Mouse (Mus musculus): ENCODE data around the gene 4930583I09Rik. TPM values are rescaled to one million over a fixed set of nuclear protein-coding genes. Genes with fewer than 3 reads are reported as not detected.

The 4930583I09Rik gene
- polyA plus RNA-seq, 1 experiment from 2014 or later = not detected

DNA sequence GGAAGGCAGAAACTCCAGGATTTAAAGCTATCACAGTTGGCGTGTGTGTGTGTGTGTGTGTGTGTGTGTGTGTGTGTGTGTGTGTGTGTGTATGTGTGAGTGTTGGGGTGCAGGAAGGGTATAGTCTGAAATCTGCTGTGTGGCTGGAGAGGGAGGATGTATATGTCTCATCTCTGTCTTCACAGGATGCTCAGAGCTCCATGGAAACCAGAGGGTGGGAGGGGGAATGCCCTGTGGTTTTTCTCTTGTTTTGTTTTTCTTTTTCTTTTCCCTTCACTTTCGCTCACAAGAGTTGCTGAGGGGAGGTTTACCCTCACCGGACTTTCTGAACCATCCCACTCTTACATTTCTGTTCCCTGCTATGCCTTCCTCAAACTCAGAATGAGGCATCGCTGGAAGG, 9.0 kb downstream of the 4930583I09Rik start:
- Histone ChIP-seq H3K36me3 (no peaks in the 10 kb centered on the region), H3K27ac (no peak overlapping the region), H3K27me3 (no peaks in the 10 kb centered on the region), H3K4me2 (no peak overlapping the region), H3K4me1 (no peaks in the 10 kb centered on the region), H3K9me3 (no peaks in the 10 kb centered on the region), H3K9ac (no peak overlapping the region), H3K4me3 (no peak overlapping the region)
- no peak for ATAC-seq (ENCODE audit: borderline replicate concordance, extremely low read depth, low FRiP score, low TSS enrichment)
- 78% methylated on average over 4 of the region's 4 CpGs for WGBS

DNA sequence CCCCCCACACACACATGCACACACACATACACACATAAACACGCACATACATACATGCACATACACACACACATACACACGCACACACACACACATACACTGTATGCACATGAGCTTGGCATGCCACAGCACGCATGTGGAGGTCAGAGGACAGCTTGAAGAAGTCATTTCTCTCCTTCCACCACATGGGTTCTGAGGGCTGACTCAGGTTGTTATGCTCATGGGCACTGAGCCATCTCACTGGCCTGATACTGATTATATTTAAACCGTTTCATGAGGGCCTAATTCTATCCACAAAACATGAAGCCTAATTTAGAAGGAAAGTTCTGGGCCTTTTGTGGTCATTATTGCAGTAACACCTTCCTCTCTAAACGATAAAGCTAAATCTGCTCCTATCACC, 13.3 kb downstream of the 4930583I09Rik start:
- no peak overlapping the region for H3K27ac ChIP-seq
- ATAC-seq (ENCODE audit: borderline replicate concordance, extremely low read depth, low FRiP score, low TSS enrichment) = no peak
- 71% methylated on average over 5 of the region's 5 CpGs for WGBS
- no peak overlapping the region for H3K4me3 ChIP-seq
- no peaks in the 10 kb centered on the region for H3K36me3 ChIP-seq
- no peaks in the 10 kb centered on the region for H3K9me3 ChIP-seq
- no peaks in the 10 kb centered on the region for H3K27me3 ChIP-seq
- no peak overlapping the region for H3K4me2 ChIP-seq
- H3K4me1 ChIP-seq = no peaks in the 10 kb centered on the region
- no peak overlapping the region for H3K9ac ChIP-seq

- no peak overlapping the region for H3K4me2 ChIP-seq
- no peak overlapping the region for H3K9ac ChIP-seq
- H3K4me3 ChIP-seq = no peak overlapping the region
- H3K9me3 ChIP-seq = no peaks in the 10 kb centered on the region
- no peak overlapping the region for H3K27ac ChIP-seq
- H3K36me3 ChIP-seq = no peaks in the 10 kb centered on the region
- no peaks in the 10 kb centered on the region for H3K27me3 ChIP-seq
- H3K4me1 ChIP-seq = no peaks in the 10 kb centered on the region
- ATAC-seq (ENCODE audit: borderline replicate concordance, extremely low read depth, low FRiP score, low TSS enrichment) = no peak
- 76% methylated on average over 7 of the region's 7 CpGs for WGBS
Observed at GRCm38 (mm10) chr17:64820841-64821593, 14.9 kb downstream of the 4930583I09Rik start.

DNA sequence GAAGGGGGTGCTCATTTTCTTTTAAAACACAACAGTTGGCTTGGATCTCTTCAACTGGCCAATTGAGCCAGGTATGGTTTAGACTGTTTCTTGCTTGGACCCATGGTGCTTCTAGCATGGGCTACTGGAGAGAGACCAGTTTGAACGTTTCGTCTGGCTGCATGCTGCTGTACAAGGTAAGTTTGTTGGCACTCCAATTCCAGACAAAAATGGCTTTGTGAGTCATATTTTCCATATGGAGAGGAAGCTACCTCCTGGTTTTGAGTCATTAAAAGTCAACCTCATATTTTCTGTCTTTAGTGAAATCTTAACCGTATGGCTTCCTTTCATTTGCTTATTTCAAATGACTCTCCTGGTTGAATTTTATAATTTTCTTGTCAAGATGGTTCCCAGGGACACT, 19.6 kb downstream of the 4930583I09Rik start:
- no peaks in the 10 kb centered on the region for H3K36me3 ChIP-seq
- H3K4me2 ChIP-seq = no peak overlapping the region
- no peak for ATAC-seq (ENCODE audit: borderline replicate concordance, extremely low read depth, low FRiP score, low TSS enrichment)
- H3K27me3 ChIP-seq = no peaks in the 10 kb centered on the region
- H3K4me1 ChIP-seq = no peaks in the 10 kb centered on the region
- WGBS = 89% methylated on average over 3 of the region's 3 CpGs
- no peak overlapping the region for H3K4me3 ChIP-seq
- no peaks in the 10 kb centered on the region for H3K9me3 ChIP-seq
- no peak overlapping the region for H3K9ac ChIP-seq
- H3K27ac ChIP-seq = no peak overlapping the region

GRCm38 (mm10) chr17:64815806-64816205, 20.1 kb downstream of the 4930583I09Rik start:
- Histone ChIP-seq H3K9me3 (no peaks in the 10 kb centered on the region), H3K4me3 (no peak overlapping the region), H3K27ac (no peak overlapping the region), H3K9ac (no peak overlapping the region), H3K4me2 (no peak overlapping the region), H3K36me3 (no peaks in the 10 kb centered on the region), H3K4me1 (no peaks in the 10 kb centered on the region), H3K27me3 (no peaks in the 10 kb centered on the region)
- 60% methylated on average over 2 of the region's 2 CpGs for WGBS
- no peak for ATAC-seq (ENCODE audit: borderline replicate concordance, extremely low read depth, low FRiP score, low TSS enrichment)

GRCm38 (mm10) chr17:64813568-64813967, 22.3 kb downstream of the 4930583I09Rik start:
- Histone ChIP-seq H3K9me3 (no peaks in the 10 kb centered on the region), H3K4me1 (no peaks in the 10 kb centered on the region), H3K4me3 (no peak overlapping the region), H3K36me3 (no peaks in the 10 kb centered on the region), H3K4me2 (no peak overlapping the region), H3K27ac (no peak overlapping the region), H3K27me3 (no peaks in the 10 kb centered on the region), H3K9ac (no peak overlapping the region)
- no peak for ATAC-seq (ENCODE audit: borderline replicate concordance, extremely low read depth, low FRiP score, low TSS enrichment)
- WGBS = 85% methylated on average over 6 of the region's 6 CpGs

DNA sequence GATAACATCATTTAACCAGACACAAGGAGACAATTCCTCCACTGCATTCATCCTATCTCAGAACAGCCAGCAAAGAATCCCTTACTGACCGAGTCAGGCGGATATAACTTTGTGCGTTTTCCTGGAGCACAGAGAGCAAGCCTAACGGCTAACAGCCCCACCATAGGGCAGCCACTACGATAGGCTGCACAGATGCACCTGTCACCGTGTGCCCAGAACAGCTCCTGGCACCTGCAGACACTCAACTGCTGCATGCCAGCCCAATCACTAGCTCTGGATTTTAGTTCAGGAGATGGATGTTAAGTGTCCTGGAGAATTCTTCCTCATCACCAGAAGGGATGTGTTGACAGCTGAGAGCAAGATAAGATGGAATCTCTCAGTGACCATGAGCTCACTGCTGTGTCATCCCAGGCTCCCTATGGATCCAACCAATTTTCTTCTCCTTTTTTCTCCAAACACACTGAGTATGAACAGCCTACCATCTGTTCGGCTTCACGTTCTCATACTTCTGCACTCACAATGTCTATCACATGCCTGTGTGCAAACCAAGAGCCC, 29.8 kb downstream of the 4930583I09Rik start:
- Histone ChIP-seq H3K4me1 (no peaks in the 10 kb centered on the region), H3K9ac (no peak overlapping the region), H3K4me3 (no peak overlapping the region), H3K27ac (no peak overlapping the region), H3K27me3 (no peaks in the 10 kb centered on the region), H3K4me2 (no peak overlapping the region), H3K9me3 (no peaks in the 10 kb centered on the region), H3K36me3 (no peaks in the 10 kb centered on the region)
- 67% methylated on average over 8 of the region's 8 CpGs for WGBS
- ATAC-seq (ENCODE audit: borderline replicate concordance, extremely low read depth, low FRiP score, low TSS enrichment) = no peak

DNA sequence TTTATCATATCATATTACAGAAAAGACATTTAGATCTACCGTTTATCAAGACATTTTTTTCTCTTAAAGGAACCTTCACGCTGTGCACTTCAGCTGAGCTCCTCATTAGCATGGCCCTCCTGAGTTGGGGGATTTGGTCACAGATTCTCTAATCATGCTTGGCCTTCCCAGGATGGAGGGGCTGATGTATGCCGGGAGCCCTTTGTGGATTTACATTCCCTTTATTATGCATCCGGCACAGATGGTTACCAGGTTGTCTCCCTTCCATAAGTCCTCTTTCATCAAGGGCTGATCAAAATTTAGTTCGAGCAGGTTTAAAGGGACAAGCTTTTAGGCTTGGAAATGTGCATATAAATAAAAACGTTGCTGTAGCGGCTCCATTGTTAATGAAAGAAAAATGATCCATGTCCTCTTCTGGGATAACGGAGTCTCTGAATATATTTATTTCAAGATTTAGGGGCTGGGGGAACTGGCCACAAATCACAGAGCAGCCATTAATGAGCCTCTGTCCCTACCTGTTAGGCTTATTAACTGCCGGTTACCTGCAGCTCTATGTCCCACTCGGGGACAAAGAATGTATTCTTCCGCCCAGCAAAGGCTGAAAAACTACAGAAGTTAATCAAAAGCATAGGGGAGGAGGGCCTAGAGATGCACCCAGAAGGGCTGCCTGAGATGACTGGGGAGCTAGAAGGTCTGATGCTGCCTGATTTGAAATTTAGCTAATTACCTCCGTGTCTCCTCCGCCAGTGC, 31.3 kb downstream of the 4930583I09Rik start:
- no peak for ATAC-seq (ENCODE audit: borderline replicate concordance, extremely low read depth, low FRiP score, low TSS enrichment)
- 70% methylated on average over 13 of the region's 13 CpGs for WGBS
- H3K4me3 ChIP-seq = no peak overlapping the region
- H3K4me1 ChIP-seq = no peaks in the 10 kb centered on the region
- H3K4me2 ChIP-seq = no peak overlapping the region
- no peak overlapping the region for H3K9ac ChIP-seq
- no peaks in the 10 kb centered on the region for H3K27me3 ChIP-seq
- H3K9me3 ChIP-seq = no peaks in the 10 kb centered on the region
- H3K36me3 ChIP-seq = no peaks in the 10 kb centered on the region
- H3K27ac ChIP-seq = no peak overlapping the region

GRCm38 (mm10) chr17:64802956-64803275, 33.0 kb downstream of the 4930583I09Rik start:
- H3K9ac ChIP-seq = no peak overlapping the region
- H3K27me3 ChIP-seq = no peaks in the 10 kb centered on the region
- H3K4me1 ChIP-seq = no peaks in the 10 kb centered on the region
- H3K36me3 ChIP-seq = no peaks in the 10 kb centered on the region
- H3K4me2 ChIP-seq = no peak overlapping the region
- WGBS = 58% methylated on average over 7 of the region's 7 CpGs
- no peak overlapping the region for H3K27ac ChIP-seq
- no peak overlapping the region for H3K4me3 ChIP-seq
- H3K9me3 ChIP-seq = no peaks in the 10 kb centered on the region
- ATAC-seq (ENCODE audit: borderline replicate concordance, extremely low read depth, low FRiP score, low TSS enrichment) = no peak

GRCm38 (mm10) chr17:64802168-64802955, 33.5 kb downstream of the 4930583I09Rik start:
- Histone ChIP-seq H3K4me3 (no peak overlapping the region), H3K9me3 (no peaks in the 10 kb centered on the region), H3K4me2 (no peak overlapping the region), H3K27ac (no peak overlapping the region), H3K4me1 (no peaks in the 10 kb centered on the region), H3K36me3 (no peaks in the 10 kb centered on the region), H3K27me3 (no peaks in the 10 kb centered on the region), H3K9ac (no peak overlapping the region)
- WGBS = 21% methylated on average over 11 of the region's 11 CpGs
- no peak for ATAC-seq (ENCODE audit: borderline replicate concordance, extremely low read depth, low FRiP score, low TSS enrichment)

DNA sequence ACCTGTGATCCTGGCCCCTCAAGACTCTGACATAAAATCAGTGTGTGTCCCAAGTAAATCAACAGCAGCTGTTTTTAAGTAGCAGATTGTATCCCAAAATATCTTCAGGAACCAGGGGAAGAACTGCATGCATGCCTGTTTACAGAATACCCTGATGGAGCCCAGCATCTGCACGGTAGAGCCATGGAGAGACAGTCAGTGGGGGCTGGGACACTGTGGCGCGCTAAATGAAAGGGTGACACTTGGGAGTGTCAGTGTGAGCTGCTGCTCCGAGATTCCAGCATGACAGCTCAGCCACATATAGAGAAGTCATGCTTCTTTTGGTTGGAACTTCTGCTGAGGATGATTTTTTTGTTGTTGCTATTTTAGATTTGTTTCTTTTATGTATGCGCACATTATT, 43.2 kb downstream of the 4930583I09Rik start:
- H3K9ac ChIP-seq = no peak overlapping the region
- H3K4me3 ChIP-seq = no peak overlapping the region
- ATAC-seq (ENCODE audit: borderline replicate concordance, extremely low read depth, low FRiP score, low TSS enrichment) = no peak
- no peaks in the 10 kb centered on the region for H3K4me1 ChIP-seq
- no peaks in the 10 kb centered on the region for H3K36me3 ChIP-seq
- H3K27me3 ChIP-seq = no peaks in the 10 kb centered on the region
- H3K27ac ChIP-seq = no peak overlapping the region
- no peaks in the 10 kb centered on the region for H3K9me3 ChIP-seq
- H3K4me2 ChIP-seq = no peak overlapping the region
- 53% methylated on average over 5 of the region's 5 CpGs for WGBS

- no peaks in the 10 kb centered on the region for H3K36me3 ChIP-seq
- no peak for ATAC-seq (ENCODE audit: borderline replicate concordance, extremely low read depth, low FRiP score, low TSS enrichment)
- H3K27me3 ChIP-seq = no peaks in the 10 kb centered on the region
- no peak overlapping the region for H3K27ac ChIP-seq
- no peak overlapping the region for H3K4me3 ChIP-seq
- no peak overlapping the region for H3K4me2 ChIP-seq
- H3K9ac ChIP-seq = no peak overlapping the region
- 88% methylated on average over 3 of the region's 3 CpGs for WGBS
- H3K9me3 ChIP-seq = no peaks in the 10 kb centered on the region
- no peaks in the 10 kb centered on the region for H3K4me1 ChIP-seq
Observed at GRCm38 (mm10) chr17:64792076-64792475, 43.8 kb downstream of the 4930583I09Rik start.

Measured in lung, embryonic 15.5 days (tissue).